Mouse (Mus musculus) MEL (cell line): ENCODE measurements at regions not wholly inside any gene's neighbourhood (a gene's known extent, or its start where the extent isn't known, plus 50 kb on each side); places are given as distances from the start of the nearest gene placed in this dataset.

Experiments used
- CHD2 ChIP-seq: IDR thresholded peaks from 2 replicates; pipeline ENCODE4 v1.6.1; 2011; ENCODE audit warnings: low read length, improper control_type of control experiment
- CTCF ChIP-seq, 3 experiments: IDR thresholded peaks in 2 of 3; conservative IDR thresholded peaks in 1 of 3; 2 replicates each; pipeline ENCODE4 v1.5.1; 2011 to 2012; ENCODE audit warnings: low read length in 3 of 3, low read depth in 2 of 3, mild to moderate bottlenecking in 2 of 3, improper control_type of control experiment in 1 of 3, inconsistent platforms in 1 of 3, mixed read lengths in 1 of 3, moderate library complexity in 1 of 3; ENCODE audit not compliant: control insufficient read depth in 1 of 3, insufficient read depth in 1 of 3, poor library complexity in 1 of 3, severe bottlenecking in 1 of 3
- EP300 ChIP-seq, 2 experiments: IDR thresholded peaks; 2 replicates each; pipeline ENCODE4 v1.6.1; 2011; ENCODE audit warnings: improper control_type of control experiment in 2 of 2, low read length in 2 of 2, low read depth in 1 of 2, mild to moderate bottlenecking in 1 of 2
- GABPA ChIP-seq: IDR thresholded peaks from 2 replicates; pipeline ENCODE4 v1.6.1; 2012; ENCODE audit warnings: low read depth, mild to moderate bottlenecking, inconsistent platforms, low read length, improper control_type of control experiment, moderate library complexity
- MAX ChIP-seq: IDR thresholded peaks from 2 replicates; pipeline ENCODE4 v1.6.1; 2011; ENCODE audit warnings: low read length, improper control_type of control experiment
- MYC ChIP-seq: IDR thresholded peaks from 2 replicates; pipeline ENCODE4 v1.6.1; 2011; ENCODE audit warnings: low read depth, mild to moderate bottlenecking, low read length, improper control_type of control experiment, moderate library complexity
- POLR2A ChIP-seq, 2 experiments: IDR thresholded peaks; 2 replicates each; pipeline ENCODE4 v1.6.1; 2011 to 2012; ENCODE audit warnings: low read length in 2 of 2, mild to moderate bottlenecking in 2 of 2, control low read depth in 1 of 2, improper control_type of control experiment in 1 of 2, low read depth in 1 of 2, moderate library complexity in 1 of 2; ENCODE audit not compliant: control insufficient read depth in 1 of 2, insufficient read depth in 1 of 2, poor library complexity in 1 of 2
- TBP ChIP-seq: IDR thresholded peaks from 2 replicates; pipeline ENCODE4 v1.8.0; 2011; ENCODE audit warnings: low read depth, low read length, improper control_type of control experiment
- USF1 ChIP-seq: IDR thresholded peaks from 2 replicates; pipeline ENCODE4 v1.6.1; 2014; ENCODE audit warnings: low read depth, mild to moderate bottlenecking, inconsistent platforms, low read length, improper control_type of control experiment, moderate library complexity
- ZC3H11A ChIP-seq: IDR thresholded peaks from 2 replicates; pipeline ENCODE4 v1.6.1; 2012; ENCODE audit warnings: low read depth, mild to moderate bottlenecking, inconsistent platforms, low read length, improper control_type of control experiment
- ZKSCAN1 ChIP-seq: IDR thresholded peaks from 2 replicates; pipeline ENCODE4 v1.6.1; 2012; ENCODE audit warnings: low read depth, mild to moderate bottlenecking, inconsistent platforms, low read length, improper control_type of control experiment, moderate library complexity

- TF ChIP-seq GABPA (no peak), USF1 (no peak), EP300 (IDR thresholded peaks at IDR 0.05; ENCODE audit: low read depth in 1 of 2, low read length in 2 of 2) (no peak), CHD2 (no peak), POLR2A (IDR thresholded peaks at IDR 0.05; ENCODE audit: control insufficient read depth in 1 of 2, insufficient read depth in 1 of 2, low read depth in 1 of 2, low read length in 2 of 2, poor library complexity in 1 of 2) (no peak), MAX (no peak), CTCF (IDR thresholded peaks at IDR 0.05 in 2 of 3, conservative IDR thresholded peaks at IDR 0.05 in 1 of 3; ENCODE audit: control insufficient read depth in 1 of 3, insufficient read depth in 1 of 3, low read depth in 2 of 3, low read length in 3 of 3, poor library complexity in 1 of 3, severe bottlenecking in 1 of 3) (no peak), ZKSCAN1 (no peak), MYC (no peak), TBP (no peak), ZC3H11A (no peak)
These were observed 352.1 kb upstream of the Gm6657 start for GRCm38 (mm10) chr12:77841844-77842415.
